Mouse (Mus musculus) MEL (cell line): ENCODE measurements around the gene Gm28048.

Source experiments
- CTCF ChIP-seq, 3 experiments: IDR thresholded peaks in 2 of 3; conservative IDR thresholded peaks in 1 of 3; 2 replicates each; pipeline ENCODE4 v1.5.1; 2011 to 2012; ENCODE audit warnings: low read length in 3 of 3, low read depth in 2 of 3, mild to moderate bottlenecking in 2 of 3, improper control_type of control experiment in 1 of 3, inconsistent platforms in 1 of 3, mixed read lengths in 1 of 3, moderate library complexity in 1 of 3; ENCODE audit not compliant: control insufficient read depth in 1 of 3, insufficient read depth in 1 of 3, poor library complexity in 1 of 3, severe bottlenecking in 1 of 3
- E2F4 ChIP-seq: IDR thresholded peaks from 2 replicates; pipeline ENCODE4 v1.6.1; 2011; ENCODE audit warnings: low read depth, low read length, improper control_type of control experiment, borderline replicate concordance
- EP300 ChIP-seq, 2 experiments: IDR thresholded peaks; 2 replicates each; pipeline ENCODE4 v1.6.1; 2011; ENCODE audit warnings: improper control_type of control experiment in 2 of 2, low read length in 2 of 2, low read depth in 1 of 2, mild to moderate bottlenecking in 1 of 2
- GATA1 ChIP-seq: IDR thresholded peaks from 2 replicates; pipeline ENCODE4 v1.6.1; 2011; ENCODE audit warnings: low read depth, low read length, improper control_type of control experiment
- MAX ChIP-seq: IDR thresholded peaks from 2 replicates; pipeline ENCODE4 v1.6.1; 2011; ENCODE audit warnings: low read length, improper control_type of control experiment
- MXI1 ChIP-seq: IDR thresholded peaks from 2 replicates; pipeline ENCODE4 v1.6.1; 2011; ENCODE audit warnings: mild to moderate bottlenecking, low read depth, low read length, improper control_type of control experiment
- NELFE ChIP-seq: IDR thresholded peaks from 2 replicates; pipeline ENCODE4 v1.6.1; 2011; ENCODE audit warnings: low read depth, low read length, improper control_type of control experiment
- POLR2A ChIP-seq, 2 experiments: IDR thresholded peaks; 2 replicates each; pipeline ENCODE4 v1.6.1; 2011 to 2012; ENCODE audit warnings: low read length in 2 of 2, mild to moderate bottlenecking in 2 of 2, control low read depth in 1 of 2, improper control_type of control experiment in 1 of 2, low read depth in 1 of 2, moderate library complexity in 1 of 2; ENCODE audit not compliant: control insufficient read depth in 1 of 2, insufficient read depth in 1 of 2, poor library complexity in 1 of 2
- POLR2AphosphoS5 ChIP-seq: IDR thresholded peaks from 2 replicates; pipeline ENCODE4 v1.6.1; 2012; ENCODE audit warnings: low read depth, borderline replicate concordance, mild to moderate bottlenecking, inconsistent platforms, low read length, moderate library complexity, mixed read lengths
- ZKSCAN1 ChIP-seq: IDR thresholded peaks from 2 replicates; pipeline ENCODE4 v1.6.1; 2012; ENCODE audit warnings: low read depth, mild to moderate bottlenecking, inconsistent platforms, low read length, improper control_type of control experiment, moderate library complexity

DNA sequence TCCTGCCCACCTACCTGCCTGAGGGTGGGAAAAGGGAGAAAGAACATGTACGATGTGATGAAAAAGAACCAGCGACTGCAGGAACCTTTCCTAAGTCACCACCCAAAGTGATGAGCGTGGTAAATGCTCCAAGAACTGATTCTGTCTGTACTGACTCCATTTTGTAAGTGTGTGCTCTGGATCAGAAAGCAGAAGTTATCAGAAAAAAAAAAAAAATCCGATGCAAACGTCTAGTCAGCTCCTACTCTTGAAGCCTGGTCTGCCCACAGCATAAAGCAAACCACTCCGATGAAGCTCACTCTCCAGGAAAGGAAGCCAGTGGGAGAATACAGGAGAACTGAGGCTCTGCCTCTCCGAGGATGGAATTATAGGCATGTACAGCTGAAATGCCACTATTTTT lies 29.2 kb downstream of the Gm28048 start:
- no peak for TF ChIP-seq CTCF (IDR thresholded peaks at IDR 0.05 in 2 of 3, conservative IDR thresholded peaks at IDR 0.05 in 1 of 3; ENCODE audit: control insufficient read depth in 1 of 3, insufficient read depth in 1 of 3, low read depth in 2 of 3, low read length in 3 of 3, poor library complexity in 1 of 3, severe bottlenecking in 1 of 3)
- no peak for TF ChIP-seq E2F4
- TF ChIP-seq POLR2AphosphoS5 = no peak
- no peak for TF ChIP-seq EP300 (IDR thresholded peaks at IDR 0.05; ENCODE audit: low read depth in 1 of 2, low read length in 2 of 2)
- TF ChIP-seq MAX = no peak
- TF ChIP-seq ZKSCAN1 = no peak
- no peak for TF ChIP-seq MXI1
- TF ChIP-seq POLR2A (IDR thresholded peaks at IDR 0.05; ENCODE audit: control insufficient read depth in 1 of 2, insufficient read depth in 1 of 2, low read depth in 1 of 2, low read length in 2 of 2, poor library complexity in 1 of 2) = no peak
- TF ChIP-seq GATA1 = no peak
- TF ChIP-seq NELFE = no peak
